Mouse (Mus musculus) liver, embryonic 16.5 days (tissue): ENCODE data around the gene Ctns. TPM values are rescaled to one million over a fixed set of nuclear protein-coding genes. Genes with fewer than 3 reads are reported as not detected.

ENCODE experiments used
- ATAC-seq: fragments of 200-750 bp; cut with Nextera tagmentation; 2 replicates; pipeline ENCODE4 v1.8.0; 2017; ENCODE audit warnings: low read depth, mild to moderate bottlenecking, moderate number of reproducible peaks, moderate library complexity
- H3K27ac ChIP-seq: fragments of 300-500 bp; sonication (generic); 2 replicates; pipeline ENCODE4 v1.5.1; 2014; ENCODE audit warnings: mild to moderate bottlenecking, low read length
- H3K27me3 ChIP-seq: fragments of 300-500 bp; sonication (generic); 2 replicates; pipeline ENCODE4 v1.6.1; 2014; ENCODE audit warnings: low read depth, low read length, mixed read lengths; ENCODE audit not compliant: control insufficient read depth, insufficient read depth
- H3K36me3 ChIP-seq: fragments of 300-500 bp; sonication (generic); 2 replicates; pipeline ENCODE4 v1.6.1; 2014; ENCODE audit warnings: mild to moderate bottlenecking; ENCODE audit not compliant: control insufficient read depth, insufficient read depth
- H3K4me1 ChIP-seq: fragments of 300-500 bp; sonication (generic); 2 replicates; pipeline ENCODE4 v1.6.1; 2014; ENCODE audit warnings: low read depth, low read length, mixed read lengths; ENCODE audit not compliant: control insufficient read depth
- H3K4me2 ChIP-seq: fragments of 300-500 bp; sonication (generic); 2 replicates; pipeline ENCODE4 v1.6.1; 2014; ENCODE audit warnings: low read depth, low read length, mixed read lengths
- H3K4me3 ChIP-seq: fragments of 300-500 bp; sonication (generic); 2 replicates; pipeline ENCODE4 v1.5.1; 2014; ENCODE audit warnings: low read depth, mild to moderate bottlenecking, low read length
- H3K9ac ChIP-seq: fragments of 300-500 bp; sonication (generic); 2 replicates; pipeline ENCODE4 v1.6.1; 2014; ENCODE audit warnings: low read depth, low read length
- H3K9me3 ChIP-seq: fragments of 300-500 bp; sonication (generic); replicated peaks from 2 replicates; pipeline ENCODE4 v1.6.1; 2016; ENCODE audit warnings: low read length; ENCODE audit not compliant: control insufficient read depth
- WGBS: fragments of 180-500 bp; shearing (Covaris S2); extraction: QIAGEN DNeasy Blood & Tissue Kit; methylation state at CpG from one replicate; pipeline ENCODE4 v1.1.7; 2014; ENCODE audit not compliant: insufficient replicate concordance; 5-methylcytosine and 5-hydroxymethylcytosine counted together
- polyA plus RNA-seq: library from polyadenylated mRNA; unstranded; fragments of >200 nt; fragmentation: Nextera tagmentation; extraction: Ambion mirVana; gene quantifications from 2 replicates; pipeline ENCODE4 v1.2.1, GENCODE M21; 2015

Ctns gene
- polyA plus RNA-seq, 1 experiment from 2014 or later: 8.6 TPM

GRCm38 (mm10) chr11:73201597-73201996, 2.8 kb upstream of the Ctns start:
- H3K4me1 ChIP-seq: peaks cover 13% of the 10 kb centered on the region
- ATAC-seq: no peak
- no peak overlapping the region for H3K9ac ChIP-seq
- no peak overlapping the region for H3K27ac ChIP-seq
- H3K4me2 ChIP-seq: no peak overlapping the region
- H3K36me3 ChIP-seq: no peaks in the 10 kb centered on the region
- no peaks in the 10 kb centered on the region for H3K9me3 ChIP-seq
- WGBS: 38% methylated on average over 4 of the region's 4 CpGs
- no peaks in the 10 kb centered on the region for H3K27me3 ChIP-seq
- no peak overlapping the region for H3K4me3 ChIP-seq

DNA sequence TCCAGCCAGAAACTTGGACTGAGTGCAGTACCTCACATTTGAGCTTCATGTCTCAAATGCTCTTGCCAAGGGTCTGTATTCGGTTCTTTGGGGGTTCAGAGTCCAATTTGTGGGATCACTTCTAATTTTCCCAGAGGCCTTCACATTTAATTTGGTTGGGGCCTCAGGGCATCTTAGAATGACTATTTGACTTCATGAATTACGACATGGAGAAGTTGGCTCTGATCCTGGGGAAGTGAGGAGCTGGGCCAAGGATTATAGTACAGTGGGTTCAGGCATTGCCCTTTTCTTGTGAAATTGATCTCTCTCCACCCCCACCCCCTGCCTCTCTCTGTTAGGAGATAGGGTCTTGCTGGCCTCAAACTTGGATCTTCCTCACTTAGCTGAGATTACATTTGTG, 2.2 kb upstream of the Ctns start:
- no peak for ATAC-seq
- no peaks in the 10 kb centered on the region for H3K36me3 ChIP-seq
- no peak overlapping the region for H3K9ac ChIP-seq
- H3K4me3 ChIP-seq: no peak overlapping the region
- peaks cover 13% of the 10 kb centered on the region for H3K4me1 ChIP-seq
- no peaks in the 10 kb centered on the region for H3K9me3 ChIP-seq
- 72% methylated on average over 2 of the region's 2 CpGs for WGBS
- H3K27ac ChIP-seq: no peak overlapping the region
- H3K27me3 ChIP-seq: no peaks in the 10 kb centered on the region
- H3K4me2 ChIP-seq: no peak overlapping the region

DNA sequence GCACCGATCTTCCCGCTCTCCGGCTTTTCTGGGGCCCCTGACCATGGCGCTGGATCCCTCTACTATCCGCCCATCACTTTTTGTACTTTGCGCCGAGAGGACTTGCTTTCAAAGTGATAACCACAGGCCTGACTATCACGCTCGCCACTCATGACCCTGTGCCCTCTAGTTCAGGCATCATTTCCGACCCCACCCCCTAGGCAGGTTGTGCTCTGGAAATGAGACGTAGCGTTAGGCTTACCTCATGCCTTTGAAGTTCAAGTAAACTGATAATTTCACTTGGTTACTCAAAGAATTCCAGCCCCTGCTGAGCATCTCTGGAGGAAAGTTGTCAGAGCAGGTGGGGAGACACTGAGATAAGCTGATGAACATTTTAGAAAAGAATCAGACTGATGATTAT, 1.0 kb upstream of the Ctns start:
- no peaks in the 10 kb centered on the region for H3K36me3 ChIP-seq
- peak overlapping the region; percentile 82 for H3K27ac ChIP-seq
- no peaks in the 10 kb centered on the region for H3K9me3 ChIP-seq
- WGBS: under 1% methylated on average over 12 of the region's 12 CpGs
- H3K4me1 ChIP-seq: peaks cover 13% of the 10 kb centered on the region
- no peaks in the 10 kb centered on the region for H3K27me3 ChIP-seq
- peak overlapping the region; percentile 82 for H3K9ac ChIP-seq
- peak overlapping the region; percentile 88 for H3K4me2 ChIP-seq
- peak overlapping the region; percentile 76 for H3K4me3 ChIP-seq
- ATAC-seq: peak; percentile 12

DNA sequence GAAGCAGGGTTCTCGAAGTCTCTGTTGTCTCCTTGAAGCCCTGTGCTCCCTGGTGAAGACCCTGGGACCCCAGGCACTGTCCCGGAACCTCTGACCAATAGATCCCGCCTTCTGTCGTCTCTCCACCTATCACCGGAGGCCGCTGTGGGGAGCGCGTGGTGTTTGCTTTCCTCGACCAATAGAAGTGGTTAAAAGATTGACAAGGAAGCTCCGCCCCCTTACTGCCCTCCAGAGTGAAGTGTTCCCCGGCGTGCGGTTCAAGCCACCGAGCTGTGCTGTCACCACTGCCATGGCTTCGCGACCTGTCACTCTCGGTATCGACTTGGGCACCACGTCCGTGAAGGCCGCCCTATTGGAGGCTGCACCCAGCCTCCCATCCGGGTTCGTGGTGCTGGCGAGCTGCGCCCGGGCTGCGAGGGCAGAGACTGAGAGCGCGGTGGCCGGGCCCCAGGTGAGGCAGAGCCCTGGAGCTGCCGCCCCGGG, 429 bp upstream of the Ctns start, which contains the start of gene Shpk:
TSS of gene Shpk (plus strand) at position 231 of the 483 bp plus-strand sequence.
- H3K4me3 ChIP-seq: peak within 1 kb of the TSS; percentile 76
- H3K9me3 ChIP-seq: no peaks in the 10 kb centered on the region
- H3K4me1 ChIP-seq: peaks cover 13% of the 10 kb centered on the region
- no peaks in the 10 kb centered on the region for H3K36me3 ChIP-seq
- ATAC-seq: peak; percentile 97
- peak within 1 kb of the TSS; percentile 88 for H3K4me2 ChIP-seq
- H3K27me3 ChIP-seq: no peaks in the 10 kb centered on the region
- peak within 1 kb of the TSS; percentile 82 for H3K9ac ChIP-seq
- WGBS: under 1% methylated on average over 32 of the region's 32 CpGs
- peak within 1 kb of the TSS; percentile 82 for H3K27ac ChIP-seq

- Histone ChIP-seq H3K4me3 (peak overlapping the region; percentile 76), H3K4me2 (peak overlapping the region; percentile 88), H3K4me1 (peaks cover 13% of the 10 kb centered on the region), H3K9me3 (no peaks in the 10 kb centered on the region), H3K9ac (peak overlapping the region; percentile 82), H3K27ac (no peak overlapping the region), H3K27me3 (no peaks in the 10 kb centered on the region), H3K36me3 (no peaks in the 10 kb centered on the region)
- 3% methylated on average over 1 of the region's 1 CpGs for WGBS
- no peak for ATAC-seq
These were observed 652 bp downstream of the Ctns start for GRCm38 (mm10) chr11:73198190-73198589.

GRCm38 (mm10) chr11:73194444-73194843, 4.4 kb downstream of the Ctns start:
- no peak overlapping the region for H3K27ac ChIP-seq
- H3K4me2 ChIP-seq: no peak overlapping the region
- no peak overlapping the region for H3K9ac ChIP-seq
- WGBS: 56% methylated on average over 2 of the region's 2 CpGs
- no peaks in the 10 kb centered on the region for H3K36me3 ChIP-seq
- no peak for ATAC-seq
- H3K9me3 ChIP-seq: no peaks in the 10 kb centered on the region
- H3K4me3 ChIP-seq: no peak overlapping the region
- H3K27me3 ChIP-seq: no peaks in the 10 kb centered on the region
- peaks cover 7% of the 10 kb centered on the region for H3K4me1 ChIP-seq

DNA sequence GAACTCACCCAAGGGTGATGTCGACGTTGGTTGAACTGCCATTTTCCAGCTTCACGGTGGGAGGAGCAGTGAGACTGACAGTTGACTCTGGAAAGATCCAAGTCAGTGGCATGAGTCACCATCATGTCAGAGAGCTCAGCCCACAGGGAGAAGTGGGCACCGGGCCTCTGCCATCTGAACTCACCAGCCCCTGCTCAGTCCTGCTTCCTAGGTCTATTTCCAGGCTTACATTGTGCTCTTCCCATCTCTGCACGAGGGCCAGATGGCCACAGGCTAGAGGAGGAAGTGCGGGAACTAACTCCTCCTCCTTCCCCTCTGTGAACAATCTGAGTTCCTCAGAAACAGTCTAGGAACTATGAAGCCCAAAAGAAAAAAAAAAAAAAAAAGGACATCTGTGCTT, 5.8 kb downstream of the Ctns start:
- Histone ChIP-seq H3K4me3 (no peak overlapping the region), H3K27ac (no peak overlapping the region), H3K4me1 (peaks cover 3% of the 10 kb centered on the region), H3K9ac (no peak overlapping the region), H3K4me2 (no peak overlapping the region), H3K27me3 (no peaks in the 10 kb centered on the region), H3K9me3 (no peaks in the 10 kb centered on the region), H3K36me3 (no peaks in the 10 kb centered on the region)
- ATAC-seq: no peak
- WGBS: 45% methylated on average over 6 of the region's 6 CpGs

DNA sequence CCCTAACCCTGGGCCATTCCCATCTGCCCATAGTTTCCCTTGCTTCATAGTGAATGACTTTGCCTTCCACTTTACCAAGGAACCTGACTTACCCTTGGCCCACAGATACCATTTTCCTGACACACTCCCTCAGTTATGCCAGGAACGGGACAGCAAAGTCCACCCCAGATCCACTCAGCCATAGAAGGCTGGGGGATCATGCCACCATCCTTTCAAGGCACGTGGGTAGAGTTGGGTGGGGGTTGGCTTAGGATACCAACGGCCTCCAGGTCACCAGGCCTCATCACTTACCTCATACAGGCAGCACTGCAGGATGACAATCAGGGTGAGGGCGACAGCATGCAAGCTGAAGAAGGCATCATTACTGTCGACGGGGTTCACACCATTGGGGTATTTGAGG, 11.6 kb downstream of the Ctns start:
- ATAC-seq: no peak
- H3K4me1 ChIP-seq: no peaks in the 10 kb centered on the region
- H3K27me3 ChIP-seq: no peaks in the 10 kb centered on the region
- WGBS: 72% methylated on average over 6 of the region's 6 CpGs
- no peak overlapping the region for H3K27ac ChIP-seq
- H3K9me3 ChIP-seq: no peaks in the 10 kb centered on the region
- no peaks in the 10 kb centered on the region for H3K36me3 ChIP-seq
- no peak overlapping the region for H3K4me2 ChIP-seq
- no peak overlapping the region for H3K9ac ChIP-seq
- H3K4me3 ChIP-seq: no peak overlapping the region

DNA sequence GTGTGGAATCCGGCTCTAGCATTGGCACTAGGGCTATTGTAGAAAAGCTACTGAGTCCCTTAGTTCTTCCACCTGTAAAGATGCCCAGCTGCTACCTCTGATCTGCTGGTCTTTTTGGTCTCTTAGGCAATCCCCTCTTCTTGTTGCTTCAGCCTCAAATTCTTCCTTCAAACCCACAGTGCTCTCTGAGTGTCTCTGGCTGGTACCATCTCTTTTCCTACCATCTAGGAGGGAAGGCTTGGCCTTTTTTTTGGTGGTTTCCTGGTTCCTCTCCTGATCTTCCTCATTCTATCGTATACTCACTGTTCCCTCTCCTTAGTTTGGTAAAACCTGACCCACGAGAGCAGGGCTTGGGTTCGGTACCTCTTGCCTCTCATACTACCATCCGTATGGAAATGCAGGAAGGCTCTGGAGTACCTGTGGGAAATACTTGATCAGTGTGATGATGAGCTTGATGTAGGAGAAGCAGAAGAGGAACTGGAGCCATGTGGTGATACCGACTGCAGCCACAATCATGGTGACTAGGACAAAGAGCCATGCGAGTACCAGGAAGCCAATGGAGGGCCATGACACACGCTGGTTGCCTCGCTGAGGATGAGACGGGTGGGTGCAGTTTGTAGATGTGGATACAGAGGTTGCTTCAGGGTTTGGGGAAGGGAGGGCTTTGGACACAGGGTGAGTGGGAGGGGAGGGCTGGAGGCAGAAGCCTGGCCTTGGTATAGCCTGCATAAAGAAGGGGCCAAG, 12.8 kb downstream of the Ctns start:
- Histone ChIP-seq H3K27me3 (no peaks in the 10 kb centered on the region), H3K27ac (no peak overlapping the region), H3K4me1 (no peaks in the 10 kb centered on the region), H3K4me2 (no peak overlapping the region), H3K36me3 (no peaks in the 10 kb centered on the region), H3K9me3 (no peaks in the 10 kb centered on the region), H3K9ac (no peak overlapping the region), H3K4me3 (no peak overlapping the region)
- 65% methylated on average over 10 of the region's 10 CpGs for WGBS
- ATAC-seq: no peak
